Mouse (Mus musculus) lung, embryonic 14.5 days (tissue): ENCODE measurements at regions not wholly inside any gene's neighbourhood (a gene's known extent, or its start where the extent isn't known, plus 50 kb on each side); places are given as distances from the start of the nearest gene placed in this dataset.
A peak's percentile ranks its signal among the peaks of the same experiment; 100 is the strongest.

Source experiments
- ATAC-seq: fragments of 200-750 bp; cut with Nextera tagmentation; 2 replicates; pipeline ENCODE4 v1.8.0; 2017; ENCODE audit warnings: mild to moderate bottlenecking, moderate TSS enrichment, moderate library complexity; ENCODE audit not compliant: insufficient read depth
- DNase-seq: peaks from one replicate; pipeline ENCODE4 v3.0.0-alpha.2; 2015
- H3K27ac ChIP-seq: fragments of 300-500 bp; sonication (generic); 2 replicates; pipeline ENCODE4 v1.5.1; 2014; ENCODE audit warnings: low read depth, mild to moderate bottlenecking, moderate library complexity
- H3K27me3 ChIP-seq: fragments of 300-500 bp; sonication (generic); 2 replicates; pipeline ENCODE4 v1.6.1; 2014; ENCODE audit warnings: low read length, control low read depth; ENCODE audit not compliant: insufficient read depth
- H3K36me3 ChIP-seq: fragments of 300-500 bp; sonication (generic); 2 replicates; pipeline ENCODE4 v1.6.1; 2014; ENCODE audit warnings: control low read depth; ENCODE audit not compliant: insufficient read depth
- H3K4me1 ChIP-seq: fragments of 300-500 bp; sonication (generic); 2 replicates; pipeline ENCODE4 v1.6.1; 2014; ENCODE audit warnings: antibody characterized with exemption, control low read depth; ENCODE audit not compliant: insufficient read depth
- H3K4me2 ChIP-seq: fragments of 300-500 bp; sonication (generic); 2 replicates; pipeline ENCODE4 v1.6.1; 2014; ENCODE audit warnings: mild to moderate bottlenecking
- H3K4me3 ChIP-seq: fragments of 300-500 bp; sonication (generic); 2 replicates; pipeline ENCODE4 v1.5.1; 2014; ENCODE audit warnings: low read depth, low read length
- H3K9ac ChIP-seq: fragments of 300-500 bp; sonication (generic); 2 replicates; pipeline ENCODE4 v1.6.1; 2014
- H3K9me3 ChIP-seq: fragments of 300-500 bp; sonication (generic); 2 replicates; pipeline ENCODE4 v1.6.1; 2016; ENCODE audit warnings: low read depth, low read length, control low read depth
- CTCF ChIP-seq: IDR thresholded peaks from 2 replicates; pipeline ENCODE4 v1.5.1; 2016; ENCODE audit warnings: antibody characterized with exemption, low read depth
- WGBS: fragments of 180-500 bp; shearing (Covaris S2); extraction: QIAGEN DNeasy Blood & Tissue Kit; methylation state at CpG from one replicate; pipeline ENCODE4 v1.1.7; 2014; 5-methylcytosine and 5-hydroxymethylcytosine counted together

DNA sequence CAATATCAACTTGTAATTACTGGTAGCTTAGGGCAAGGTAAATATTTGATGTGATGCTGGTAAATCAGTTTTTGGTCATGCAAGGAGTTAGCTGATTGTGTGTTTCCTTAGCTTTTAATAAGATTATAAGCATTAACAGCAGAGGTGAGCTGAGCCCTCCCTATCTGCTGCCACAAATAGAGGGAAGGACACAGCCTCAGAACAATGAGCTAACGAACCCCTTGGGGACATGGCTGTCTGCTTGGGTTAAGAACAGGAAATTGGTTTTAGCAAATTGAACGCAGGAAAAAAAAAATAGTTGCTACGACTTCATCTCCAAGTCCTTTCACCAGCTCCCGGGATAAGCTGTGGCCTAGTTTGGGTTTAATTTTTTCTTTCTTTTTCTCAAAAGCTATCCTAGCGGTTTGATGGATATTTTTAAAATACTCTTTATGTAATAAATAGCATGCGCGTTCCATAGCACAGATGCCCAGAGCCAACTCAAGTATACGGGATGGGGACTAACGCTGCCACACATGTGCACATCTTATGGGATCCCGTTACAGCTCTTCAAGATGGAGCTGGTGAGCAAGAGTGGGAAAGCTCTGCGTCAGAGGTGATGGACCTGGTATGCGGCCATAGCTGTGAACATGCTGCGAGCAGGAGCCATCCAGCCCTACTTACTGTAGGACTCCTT lies 236.6 kb downstream of the Atp23 start:
- TF ChIP-seq CTCF: no peak
- no peaks in the 10 kb centered on the region for H3K9me3 ChIP-seq
- H3K4me3 ChIP-seq: no peak overlapping the region
- H3K4me1 ChIP-seq: no peaks in the 10 kb centered on the region
- H3K27me3 ChIP-seq: no peaks in the 10 kb centered on the region
- 89% methylated on average over 13 of the region's 13 CpGs for WGBS
- no peak for ATAC-seq
- no peaks in the 10 kb centered on the region for H3K36me3 ChIP-seq
- no peak overlapping the region for H3K4me2 ChIP-seq
- no peak overlapping the region for H3K9ac ChIP-seq
- DNase-seq: no peak
- H3K27ac ChIP-seq: no peak overlapping the region

DNA sequence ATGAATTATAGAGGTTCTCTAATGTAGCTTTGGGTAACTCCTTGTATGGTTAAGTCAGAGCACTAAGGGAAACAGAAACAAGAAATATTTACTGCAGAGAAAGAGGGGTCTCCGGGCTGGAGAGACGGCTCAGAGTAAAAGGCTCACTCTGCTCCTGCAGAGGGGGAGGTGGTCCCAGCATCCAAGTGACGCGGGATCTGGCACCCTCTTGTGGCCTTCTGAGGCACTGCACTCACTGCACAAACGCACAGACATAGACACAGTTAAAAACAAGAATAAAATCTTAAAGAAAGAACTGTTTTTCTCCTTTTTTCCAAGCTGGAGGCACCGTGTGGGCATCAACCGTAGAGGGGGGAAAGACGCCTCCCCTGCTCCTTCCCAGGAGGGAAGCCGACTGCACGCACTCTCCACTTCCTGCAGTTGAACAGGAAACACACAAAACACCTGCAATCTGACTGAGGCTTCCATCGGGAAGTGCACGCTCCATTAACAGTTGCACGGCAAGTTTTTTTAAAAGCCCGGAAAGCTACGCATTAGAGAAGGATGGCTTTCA lies 237.6 kb downstream of the Atp23 start:
- H3K9ac ChIP-seq: no peak overlapping the region
- H3K4me2 ChIP-seq: no peak overlapping the region
- H3K27ac ChIP-seq: no peak overlapping the region
- 77% methylated on average over 15 of the region's 15 CpGs for WGBS
- no peak for ATAC-seq
- no peaks in the 10 kb centered on the region for H3K9me3 ChIP-seq
- peak; percentile 52 for TF ChIP-seq CTCF
- no peaks in the 10 kb centered on the region for H3K36me3 ChIP-seq
- H3K4me1 ChIP-seq: no peaks in the 10 kb centered on the region
- no peaks in the 10 kb centered on the region for H3K27me3 ChIP-seq
- DNase-seq: no peak
- H3K4me3 ChIP-seq: no peak overlapping the region

- DNase-seq: no peak
- WGBS: 86% methylated on average over 6 of the region's 6 CpGs
- no peaks in the 10 kb centered on the region for H3K9me3 ChIP-seq
- no peak overlapping the region for H3K4me2 ChIP-seq
- TF ChIP-seq CTCF: no peak
- no peak overlapping the region for H3K4me3 ChIP-seq
- no peak for ATAC-seq
- no peak overlapping the region for H3K9ac ChIP-seq
- no peaks in the 10 kb centered on the region for H3K27me3 ChIP-seq
- no peaks in the 10 kb centered on the region for H3K36me3 ChIP-seq
- no peaks in the 10 kb centered on the region for H3K4me1 ChIP-seq
- H3K27ac ChIP-seq: no peak overlapping the region
Observed at GRCm38 (mm10) chr10:126662765-126663164, 238.4 kb downstream of the Atp23 start.

DNA sequence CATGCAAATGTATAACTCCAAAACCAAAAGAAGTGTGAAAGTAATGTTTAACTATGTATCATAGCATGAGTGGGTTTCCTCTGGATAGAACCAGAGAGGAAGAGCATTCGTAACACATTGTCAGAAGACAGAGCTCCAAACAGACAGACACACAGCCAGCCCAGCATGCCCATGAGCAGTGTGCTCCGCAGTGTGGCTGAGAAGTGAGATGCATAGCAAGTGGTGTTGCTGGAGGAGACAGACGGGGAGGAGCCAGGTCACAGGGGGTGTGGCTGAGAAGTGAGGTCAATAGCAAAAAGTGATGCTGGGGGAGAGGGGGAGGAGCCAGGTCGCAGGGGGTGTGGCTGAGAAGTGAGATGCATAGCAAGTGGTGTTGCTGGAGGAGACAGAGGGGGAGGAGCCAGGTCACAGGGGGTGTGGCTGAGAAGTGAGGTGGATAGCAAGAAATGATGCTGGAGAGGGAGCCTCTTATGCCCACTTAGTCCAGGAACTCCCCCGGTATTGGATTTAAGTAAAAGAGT lies 240.0 kb downstream of the Atp23 start:
- no peaks in the 10 kb centered on the region for H3K4me1 ChIP-seq
- no peak overlapping the region for H3K27ac ChIP-seq
- no peak for ATAC-seq
- no peak for DNase-seq
- H3K9ac ChIP-seq: no peak overlapping the region
- no peaks in the 10 kb centered on the region for H3K36me3 ChIP-seq
- no peak overlapping the region for H3K4me2 ChIP-seq
- no peaks in the 10 kb centered on the region for H3K9me3 ChIP-seq
- H3K27me3 ChIP-seq: no peaks in the 10 kb centered on the region
- WGBS: 50% methylated on average over 5 of the region's 5 CpGs
- no peak for TF ChIP-seq CTCF
- no peak overlapping the region for H3K4me3 ChIP-seq

- no peaks in the 10 kb centered on the region for H3K4me1 ChIP-seq
- no peaks in the 10 kb centered on the region for H3K36me3 ChIP-seq
- H3K9me3 ChIP-seq: no peaks in the 10 kb centered on the region
- WGBS: 83% methylated on average over 9 of the region's 9 CpGs
- DNase-seq: no peak
- no peak overlapping the region for H3K27ac ChIP-seq
- no peak overlapping the region for H3K4me3 ChIP-seq
- H3K4me2 ChIP-seq: no peak overlapping the region
- H3K9ac ChIP-seq: no peak overlapping the region
- no peak for ATAC-seq
- no peaks in the 10 kb centered on the region for H3K27me3 ChIP-seq
- TF ChIP-seq CTCF: no peak
Observed at GRCm38 (mm10) chr10:126660024-126660423, 241.1 kb downstream of the Atp23 start.

GRCm38 (mm10) chr10:126652693-126653092 lies 248.5 kb downstream of the Atp23 start:
- Histone ChIP-seq H3K27ac (no peak overlapping the region), H3K27me3 (no peaks in the 10 kb centered on the region), H3K4me1 (no peaks in the 10 kb centered on the region), H3K4me3 (no peak overlapping the region), H3K9me3 (no peaks in the 10 kb centered on the region), H3K36me3 (no peaks in the 10 kb centered on the region), H3K4me2 (no peak overlapping the region), H3K9ac (no peak overlapping the region)
- no peak for ATAC-seq
- no peak for DNase-seq
- TF ChIP-seq CTCF: no peak
- WGBS: 80% methylated on average over 3 of the region's 3 CpGs

- Histone ChIP-seq H3K4me2 (no peak overlapping the region), H3K27me3 (no peaks in the 10 kb centered on the region), H3K4me1 (no peaks in the 10 kb centered on the region), H3K9me3 (no peaks in the 10 kb centered on the region), H3K36me3 (no peaks in the 10 kb centered on the region), H3K9ac (no peak overlapping the region), H3K27ac (no peak overlapping the region), H3K4me3 (no peak overlapping the region)
- no peak for DNase-seq
- WGBS: 54% methylated on average over 4 of the region's 4 CpGs
- TF ChIP-seq CTCF: no peak
- no peak for ATAC-seq
Observed at GRCm38 (mm10) chr10:126646587-126646986, 254.6 kb downstream of the Atp23 start.
